Mouse (Mus musculus): ENCODE measurements around the gene Cisd2. TPM values are rescaled to one million over a fixed set of nuclear protein-coding genes. Genes with fewer than 3 reads are reported as not detected.

The Cisd2 gene
- polyA plus RNA-seq, 1 experiment from 2014 or later = 41.6 TPM

DNA sequence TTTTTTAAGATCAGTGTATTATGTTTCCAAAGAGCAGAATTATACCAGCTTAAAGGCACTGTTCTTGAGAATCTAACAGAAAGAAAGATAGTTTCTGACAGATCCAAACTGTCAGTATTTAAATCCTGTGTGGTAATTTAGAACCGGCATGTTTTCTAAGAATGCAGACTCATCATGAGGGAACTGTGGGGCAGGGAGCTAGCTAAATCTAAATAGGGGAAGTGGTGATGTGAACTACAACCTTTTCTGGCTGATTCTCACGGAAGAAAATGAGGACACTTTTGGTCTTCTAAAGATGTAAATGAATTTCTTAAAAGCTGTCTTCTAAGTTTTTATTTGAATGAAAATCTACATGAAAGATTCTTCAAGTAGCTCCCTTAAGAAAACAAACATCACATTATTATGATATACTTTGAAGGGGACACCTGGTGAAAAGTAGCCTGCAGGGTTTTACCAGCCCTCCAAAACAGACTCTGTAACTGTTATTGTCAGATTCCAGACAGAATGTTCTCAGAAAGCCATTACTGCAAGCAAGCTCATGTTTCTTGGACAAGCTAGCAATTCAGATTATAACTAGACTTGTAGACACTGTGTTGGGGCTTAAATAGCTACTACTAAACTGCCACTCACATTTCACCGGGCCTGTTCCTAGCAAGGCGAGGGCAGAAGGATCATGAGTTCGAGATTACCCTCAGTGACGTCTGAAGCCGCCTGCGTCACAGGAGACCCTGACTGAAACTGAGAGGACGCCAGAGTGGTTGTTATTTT lies 3.0 kb downstream of the Cisd2 start:
- no peaks in the 10 kb centered on the region for H3K27me3 ChIP-seq (replicated peaks; ENCODE audit: control insufficient read depth, insufficient read depth, low read length)
- 0 out of 2 replicates have a peak, but pooled peaks cover 3% of the 10 kb centered on the region for H3K36me3 ChIP-seq (ENCODE audit: control insufficient read depth, insufficient read depth)
- no peak overlapping the region for H3K4me3 ChIP-seq (ENCODE audit: low read depth, low read length)
- H3K4me2 ChIP-seq (replicated peaks; ENCODE audit: low read depth) = no peak overlapping the region
- H3K27ac ChIP-seq (ENCODE audit: low read depth, low read length) = no peak overlapping the region
- no peaks in the 10 kb centered on the region for H3K4me1 ChIP-seq (replicated peaks; ENCODE audit: control insufficient read depth, insufficient read depth, low read length)
- 89% methylated on average over 9 of the region's 9 CpGs for WGBS
- H3K9me3 ChIP-seq (ENCODE audit: control insufficient read depth) = no peaks in the 10 kb centered on the region
- no peak for ATAC-seq
- H3K9ac ChIP-seq (ENCODE audit: low read depth, low read length) = no peak overlapping the region
- TF ChIP-seq CTCF (IDR thresholded peaks at IDR 0.05; ENCODE audit: low read depth) = no peak

DNA sequence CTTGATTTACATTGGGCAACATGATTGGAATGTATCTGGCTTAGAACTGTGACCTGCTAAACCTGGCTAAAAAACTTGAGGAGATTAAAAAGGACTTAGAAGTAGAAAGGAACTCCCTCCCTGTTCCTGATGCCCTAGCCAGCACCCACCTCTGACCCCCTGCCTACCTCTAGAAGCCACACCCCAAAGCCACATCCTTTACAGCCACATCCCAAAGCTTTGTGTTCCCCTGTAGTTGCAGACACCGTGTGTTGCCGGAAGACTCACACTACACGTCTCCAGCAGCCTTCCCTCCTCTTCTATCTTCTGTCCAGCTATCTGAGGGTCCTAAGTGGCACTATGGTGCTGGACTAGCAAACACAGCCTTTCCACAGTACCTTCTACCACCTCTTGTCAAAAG lies 5.9 kb downstream of the Cisd2 start:
- Histone ChIP-seq H3K27ac (ENCODE audit: low read depth, low read length) (0 out of 2 replicates have a peak overlapping the region, but pooled peaks have one; percentile 1), H3K4me3 (ENCODE audit: low read depth, low read length) (no peak overlapping the region), H3K9me3 (ENCODE audit: control insufficient read depth) (no peaks in the 10 kb centered on the region), H3K4me2 (replicated peaks; ENCODE audit: low read depth) (no peak overlapping the region), H3K9ac (ENCODE audit: low read depth, low read length) (no peak overlapping the region), H3K36me3 (ENCODE audit: control insufficient read depth, insufficient read depth) (0 out of 2 replicates have a peak, but pooled peaks cover 3% of the 10 kb centered on the region), H3K27me3 (replicated peaks; ENCODE audit: control insufficient read depth, insufficient read depth, low read length) (no peaks in the 10 kb centered on the region), H3K4me1 (replicated peaks; ENCODE audit: control insufficient read depth, insufficient read depth, low read length) (no peaks in the 10 kb centered on the region)
- 71% methylated on average over 3 of the region's 3 CpGs for WGBS
- TF ChIP-seq CTCF (IDR thresholded peaks at IDR 0.05; ENCODE audit: low read depth) = no peak
- ATAC-seq = no peak

DNA sequence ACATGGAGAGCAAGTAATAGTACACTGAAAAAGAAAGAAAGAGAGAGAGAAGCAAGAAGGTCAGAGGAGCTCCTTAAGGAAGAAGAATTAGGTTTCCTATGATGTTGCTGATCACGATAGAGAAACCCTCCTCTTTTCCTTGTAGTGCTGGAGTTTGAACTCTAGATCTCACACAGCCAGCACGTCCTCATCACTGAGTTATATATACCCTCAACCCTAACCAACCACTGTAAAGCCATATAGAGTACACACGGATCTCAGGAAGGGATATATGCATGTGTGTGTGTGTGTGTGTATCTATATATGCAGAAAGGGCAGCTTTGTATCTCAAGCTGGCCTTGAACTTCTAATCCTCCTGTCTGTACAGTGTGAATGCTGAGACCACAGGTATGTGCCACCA lies 6.5 kb downstream of the Cisd2 start:
- Histone ChIP-seq H3K36me3 (ENCODE audit: control insufficient read depth, insufficient read depth) (0 out of 2 replicates have a peak, but pooled peaks cover 3% of the 10 kb centered on the region), H3K9me3 (ENCODE audit: control insufficient read depth) (no peaks in the 10 kb centered on the region), H3K9ac (ENCODE audit: low read depth, low read length) (no peak overlapping the region), H3K4me2 (replicated peaks; ENCODE audit: low read depth) (no peak overlapping the region), H3K27ac (ENCODE audit: low read depth, low read length) (0 out of 2 replicates have a peak overlapping the region, but pooled peaks have one; percentile 1), H3K4me1 (replicated peaks; ENCODE audit: control insufficient read depth, insufficient read depth, low read length) (no peaks in the 10 kb centered on the region), H3K27me3 (replicated peaks; ENCODE audit: control insufficient read depth, insufficient read depth, low read length) (no peaks in the 10 kb centered on the region), H3K4me3 (ENCODE audit: low read depth, low read length) (no peak overlapping the region)
- ATAC-seq = peak; percentile 76
- no peak for TF ChIP-seq CTCF (IDR thresholded peaks at IDR 0.05; ENCODE audit: low read depth)
- WGBS = 45% methylated on average over 3 of the region's 3 CpGs

DNA sequence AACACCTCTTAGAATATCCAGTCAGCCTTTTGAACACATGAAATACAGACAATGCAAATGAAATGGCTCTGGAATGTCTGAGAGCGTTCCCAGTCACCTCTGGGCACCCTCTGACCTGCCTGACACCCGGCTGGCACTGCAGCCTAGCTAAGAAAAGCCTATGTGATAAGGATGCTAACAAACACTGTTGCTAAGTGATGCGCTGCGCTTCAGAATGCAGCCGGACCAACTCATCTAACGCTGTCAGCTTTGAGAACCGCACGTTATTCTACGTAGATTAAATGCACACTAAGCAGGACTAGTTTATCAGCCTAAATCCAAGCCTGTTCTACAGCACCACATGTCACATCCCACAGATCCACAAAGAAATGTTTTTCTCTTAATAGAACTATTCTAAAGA lies 11.9 kb downstream of the Cisd2 start:
- Histone ChIP-seq H3K4me1 (replicated peaks; ENCODE audit: control insufficient read depth, insufficient read depth, low read length) (no peaks in the 10 kb centered on the region), H3K36me3 (ENCODE audit: control insufficient read depth, insufficient read depth) (peaks cover 10% of the 10 kb centered on the region; the same call in 1 of the 2 replicates), H3K9me3 (ENCODE audit: control insufficient read depth) (no peaks in the 10 kb centered on the region), H3K9ac (ENCODE audit: low read depth, low read length) (no peak overlapping the region), H3K4me3 (ENCODE audit: low read depth, low read length) (no peak overlapping the region), H3K27me3 (replicated peaks; ENCODE audit: control insufficient read depth, insufficient read depth, low read length) (no peaks in the 10 kb centered on the region), H3K4me2 (replicated peaks; ENCODE audit: low read depth) (no peak overlapping the region), H3K27ac (ENCODE audit: low read depth, low read length) (no peak overlapping the region)
- no peak for TF ChIP-seq CTCF (IDR thresholded peaks at IDR 0.05; ENCODE audit: low read depth)
- WGBS = 73% methylated on average over 9 of the region's 9 CpGs
- ATAC-seq = no peak

DNA sequence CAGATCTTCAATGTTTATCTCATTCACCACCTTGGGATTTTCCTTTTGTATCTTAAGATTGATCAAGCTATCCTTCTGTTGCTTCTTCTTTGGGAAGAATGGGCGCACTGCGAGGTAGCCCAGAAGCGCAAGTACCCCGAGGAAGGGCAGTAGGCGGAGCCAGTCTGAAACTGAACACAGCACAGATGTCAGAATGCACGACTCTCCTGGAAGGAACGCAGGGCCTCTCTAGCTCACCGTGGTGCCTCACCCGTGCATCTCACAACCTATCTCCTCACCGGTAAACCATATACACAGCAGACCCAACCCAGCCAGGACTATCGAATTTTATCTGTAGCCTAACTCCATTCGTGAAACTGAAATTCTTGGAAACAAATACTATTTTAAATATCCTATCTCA lies 12.7 kb downstream of the Cisd2 start:
- WGBS = 86% methylated on average over 12 of the region's 12 CpGs
- ATAC-seq = no peak

DNA sequence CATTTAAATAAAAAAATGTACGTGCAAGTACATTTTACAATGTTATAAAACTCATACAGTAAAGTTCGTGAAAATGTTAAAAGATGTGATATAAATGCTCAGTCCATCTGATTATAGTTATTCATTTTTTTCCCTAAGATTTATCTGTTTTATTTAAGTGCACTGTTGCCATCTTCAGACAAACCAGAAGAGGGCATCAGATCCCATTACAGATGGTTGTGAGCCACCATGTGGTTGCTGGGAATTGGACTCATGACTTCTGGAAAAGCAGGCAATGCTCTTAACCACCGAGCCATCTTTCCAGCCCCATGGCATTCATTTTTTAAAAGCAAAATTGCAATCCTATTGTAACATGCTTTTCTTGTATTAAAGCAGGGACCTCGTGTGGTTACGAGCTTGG lies 14.5 kb downstream of the Cisd2 start:
- Histone ChIP-seq H3K9me3 (ENCODE audit: control insufficient read depth) (no peaks in the 10 kb centered on the region), H3K36me3 (ENCODE audit: control insufficient read depth, insufficient read depth) (peaks cover 19% of the 10 kb centered on the region; the same call in 1 of the 2 replicates), H3K4me1 (replicated peaks; ENCODE audit: control insufficient read depth, insufficient read depth, low read length) (no peaks in the 10 kb centered on the region), H3K4me2 (replicated peaks; ENCODE audit: low read depth) (no peak overlapping the region), H3K9ac (ENCODE audit: low read depth, low read length) (no peak overlapping the region), H3K27me3 (replicated peaks; ENCODE audit: control insufficient read depth, insufficient read depth, low read length) (no peaks in the 10 kb centered on the region), H3K4me3 (ENCODE audit: low read depth, low read length) (no peak overlapping the region), H3K27ac (ENCODE audit: low read depth, low read length) (no peak overlapping the region)
- peak; percentile 31 for TF ChIP-seq CTCF (IDR thresholded peaks at IDR 0.05; ENCODE audit: low read depth)
- WGBS = 95% methylated on average over 5 of the region's 5 CpGs
- ATAC-seq = no peak

More for the DNA sequence above, 12.7 kb downstream of the Cisd2 start:
- Histone ChIP-seq H3K27me3 (replicated peaks; ENCODE audit: control insufficient read depth, insufficient read depth, low read length) (no peaks in the 10 kb centered on the region), H3K36me3 (ENCODE audit: control insufficient read depth, insufficient read depth) (peaks cover 15% of the 10 kb centered on the region; the same call in 1 of the 2 replicates), H3K9me3 (ENCODE audit: control insufficient read depth) (no peaks in the 10 kb centered on the region), H3K4me3 (ENCODE audit: low read depth, low read length) (no peak overlapping the region), H3K4me1 (replicated peaks; ENCODE audit: control insufficient read depth, insufficient read depth, low read length) (no peaks in the 10 kb centered on the region), H3K4me2 (replicated peaks; ENCODE audit: low read depth) (no peak overlapping the region), H3K27ac (ENCODE audit: low read depth, low read length) (no peak overlapping the region), H3K9ac (ENCODE audit: low read depth, low read length) (no peak overlapping the region)
- no peak for TF ChIP-seq CTCF (IDR thresholded peaks at IDR 0.05; ENCODE audit: low read depth)
